Mouse (Mus musculus) neutrophil, adult 59 days (primary cell): ENCODE measurements around the gene Nop14. TPM values are rescaled to one million over a fixed set of nuclear protein-coding genes. Genes with fewer than 3 reads are reported as not detected.

ENCODE experiments used
- total RNA-seq, 2 experiments: library from RNA; stranded (reverse); gene quantifications; 1 replicate in 1 of 2; 2 replicates in 1 of 2; pipeline ENCODE4 v1.2.4; 2023

Gene Nop14
- 1 to 10 TPM; 6.6 to 8.1 TPM for total RNA-seq

DNA sequence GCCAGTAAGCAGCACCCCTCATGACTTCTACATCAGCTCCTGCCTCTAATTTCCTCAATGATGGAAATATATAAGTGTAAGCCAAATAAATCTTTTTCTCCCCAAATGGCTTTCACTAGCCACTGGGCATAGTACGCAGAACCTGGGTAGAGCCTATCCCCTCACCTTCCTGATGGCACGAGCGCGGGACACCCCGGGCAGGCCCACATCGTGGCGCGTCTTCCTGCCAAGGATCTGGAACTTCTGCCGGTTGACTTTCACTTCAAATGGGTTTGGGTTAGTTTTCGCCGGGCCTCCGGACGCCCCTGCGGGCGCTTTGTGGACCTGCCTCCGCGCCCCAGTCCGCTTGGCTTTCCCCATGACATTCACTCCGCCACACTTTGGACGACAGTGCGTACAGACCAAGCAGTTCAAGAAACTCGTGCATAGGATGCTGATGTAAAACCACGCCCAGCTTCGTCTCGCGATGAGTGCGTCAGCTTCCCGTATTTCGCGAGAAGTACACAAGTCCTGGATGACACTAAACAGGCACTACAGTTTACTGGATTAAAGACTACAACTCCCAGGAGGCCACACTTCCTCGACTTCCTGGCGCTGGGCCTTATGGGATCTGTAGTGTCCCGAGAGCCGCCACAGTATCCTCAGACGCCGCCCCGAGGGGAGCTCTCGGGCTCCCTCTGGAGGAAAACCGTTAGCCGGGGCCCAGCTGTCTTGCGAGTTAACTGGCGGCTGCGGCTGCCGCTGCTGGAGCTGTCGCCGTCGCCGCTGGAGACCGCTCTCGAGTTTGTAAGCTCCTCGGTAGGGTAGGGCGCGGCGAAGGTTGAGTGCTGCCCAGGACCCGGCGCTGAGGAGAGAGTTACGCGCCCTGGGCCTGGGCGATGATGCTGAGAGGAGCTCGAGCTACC lies at the start of gene Nop14, which contains the start of gene Grk4:
TSS of gene Nop14 (minus strand) at position 463 of the 905 bp plus-strand sequence.
TSS of gene Grk4 (plus strand) at position 694 of the 905 bp plus-strand sequence.

GRCm38 (mm10) chr5:34636481-34637287 lies 23.3 kb downstream of the Nop14 start, which contains the start of gene Mfsd10:
Gene Mfsd10 (minus strand): TSS chr5:34637212.

Other genes with a start within 250 kb of the Nop14 start
- 10 to 100 TPM; 12.0 to 17.2 TPM for gene Tnip2, start 146.2 kb downstream of the Nop14 start, total RNA-seq
- 10 to 100 TPM; 73.1 to 86.4 TPM for gene Sh3bp2, start 134.3 kb downstream of the Nop14 start, total RNA-seq
- 100 to 1,000 TPM; 196 to 223 TPM for gene Add1, start 86.5 kb downstream of the Nop14 start, total RNA-seq
- 10 to 100 TPM; 53.1 to 61.2 TPM for gene Mfsd10, start 22.9 kb downstream of the Nop14 start, total RNA-seq
- 1 to 10 TPM; 4.0 to 5.5 TPM for gene Grk4, start 231 bp upstream of the Nop14 start, total RNA-seq
- 10 to 100 TPM; 23.5 to 25.6 TPM for gene Htt, start 101.6 kb upstream of the Nop14 start, total RNA-seq
- under 1 TPM; 0.44 to 0.51 TPM for gene Msantd1, start 247.9 kb upstream of the Nop14 start, total RNA-seq